Mouse (Mus musculus): ENCODE measurements around the gene Npc1l1. TPM values are rescaled to one million over a fixed set of nuclear protein-coding genes. Genes with fewer than 3 reads are reported as not detected.
"Not testable (repeated sequence)": the region's sequence is repeated elsewhere in the genome, so short reads cannot be mapped to it uniquely, and the experiment has no call there.

Gene Npc1l1
- under 1 TPM; 0.23 to 0.24 TPM for total RNA-seq (2021)
- long read RNA-seq, experiment 1: 0 reads
- long read RNA-seq, experiment 2, partial matches to known transcripts: 0 of 1 reads
- long read RNA-seq, experiment 2, other reads (novel, unspliced or antisense): 1 of 1 reads

GRCm38 (mm10) chr11:6230012-6230411 lies at the start of gene Npc1l1:
Npc1l1 (minus strand) TSS chr11:6230143.
- no peak for DNase-seq (ENCODE audit: low spot score in 2 of 2)

GRCm38 (mm10) chr11:6276466-6276865 lies 46.5 kb upstream of the Npc1l1 start:
- DNase-seq (ENCODE audit: low spot score in 2 of 2): no peak

- DNase-seq (ENCODE audit: low spot score in 2 of 2): no peak
These were observed 45.1 kb upstream of the Npc1l1 start for GRCm38 (mm10) chr11:6275094-6275484.

- DNase-seq (ENCODE audit: low spot score in 2 of 2): peak; percentile 97 to 99
These were observed 44.6 kb upstream of the Npc1l1 start, which contains the start of gene Tmed4 for GRCm38 (mm10) chr11:6274387-6275093. Tmed4 (minus strand) TSS chr11:6274870.

- no peak for DNase-seq (ENCODE audit: low spot score in 2 of 2)
These were observed 43.7 kb upstream of the Npc1l1 start for GRCm38 (mm10) chr11:6273607-6274006.

GRCm38 (mm10) chr11:6267320-6268254 lies 37.6 kb upstream of the Npc1l1 start, which contains the start of gene Ddx56:
Ddx56 (minus strand) TSS chr11:6267772.
- peak; percentile 88 to 97 for DNase-seq (ENCODE audit: low spot score in 2 of 2)

- DNase-seq (ENCODE audit: low spot score in 2 of 2): no peak
These were observed 36.7 kb upstream of the Npc1l1 start for GRCm38 (mm10) chr11:6266621-6267020.

- DNase-seq (ENCODE audit: low spot score in 2 of 2): peak; percentile 67 to 78
These were observed 31.6 kb upstream of the Npc1l1 start for GRCm38 (mm10) chr11:6261434-6262082.

GRCm38 (mm10) chr11:6259413-6259812 lies 29.5 kb upstream of the Npc1l1 start:
- DNase-seq (ENCODE audit: low spot score in 2 of 2): no peak

- no peak for DNase-seq (ENCODE audit: low spot score in 2 of 2)
These were observed 26.6 kb upstream of the Npc1l1 start for GRCm38 (mm10) chr11:6256490-6257072.

- not testable (repeated sequence) for DNase-seq (ENCODE audit: low spot score in 2 of 2)
These were observed 24.7 kb upstream of the Npc1l1 start for GRCm38 (mm10) chr11:6254602-6255001.

GRCm38 (mm10) chr11:6252824-6253223 lies 22.9 kb upstream of the Npc1l1 start:
- no peak for DNase-seq (ENCODE audit: low spot score in 2 of 2)

GRCm38 (mm10) chr11:6252248-6252647 lies 22.3 kb upstream of the Npc1l1 start:
- no peak for DNase-seq (ENCODE audit: low spot score in 2 of 2)

GRCm38 (mm10) chr11:6244707-6245106 lies 14.8 kb upstream of the Npc1l1 start:
- DNase-seq (ENCODE audit: low spot score in 2 of 2): no peak

GRCm38 (mm10) chr11:6233025-6233424 lies 3.1 kb upstream of the Npc1l1 start:
- DNase-seq (ENCODE audit: low spot score in 2 of 2): no peak

- DNase-seq (ENCODE audit: low spot score in 2 of 2): peak in 1 of 2 experiments; percentile 14
These were observed 5.3 kb downstream of the Npc1l1 start for GRCm38 (mm10) chr11:6224541-6225229.

GRCm38 (mm10) chr11:6222187-6222586 lies 7.8 kb downstream of the Npc1l1 start:
- DNase-seq (ENCODE audit: low spot score in 2 of 2): no peak

GRCm38 (mm10) chr11:6219967-6220366 lies 10.0 kb downstream of the Npc1l1 start:
- peak in 1 of 2 experiments; percentile 24 for DNase-seq (ENCODE audit: low spot score in 2 of 2)

- no peak for DNase-seq (ENCODE audit: low spot score in 2 of 2)
These were observed 11.6 kb downstream of the Npc1l1 start for GRCm38 (mm10) chr11:6218189-6218896.

GRCm38 (mm10) chr11:6216834-6217233 lies 13.1 kb downstream of the Npc1l1 start:
- no peak for DNase-seq (ENCODE audit: low spot score in 2 of 2)

All from layer of hippocampus, postnatal 14 days (tissue).